Mouse (Mus musculus): Measurements from ENCODE around the gene Ugt1a6a. TPM values are rescaled to one million over a fixed set of nuclear protein-coding genes. Genes with fewer than 3 reads are reported as not detected.

Gene Ugt1a6a
- polyA plus RNA-seq, 1 experiment from 2014 or later = 1.4 TPM

DNA sequence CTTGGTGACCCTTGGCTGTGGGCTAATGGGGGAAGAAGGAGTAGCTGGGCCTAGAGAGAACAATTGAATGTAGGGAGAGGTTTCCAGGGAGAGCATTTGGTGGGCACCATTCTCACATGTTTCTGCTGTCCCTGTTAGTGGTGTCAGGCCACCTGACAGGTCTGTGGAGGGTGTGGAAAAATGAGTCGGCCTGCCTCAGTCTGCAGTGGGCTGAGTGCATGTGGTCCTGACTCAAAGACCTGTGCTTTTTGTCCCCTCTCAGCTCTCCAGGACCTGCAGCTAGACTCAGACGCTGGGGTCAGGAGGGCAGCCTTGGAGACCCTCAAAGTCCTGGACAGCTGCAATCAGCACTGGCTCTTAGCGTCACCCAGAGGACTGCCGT is 125.0 kb downstream of the Ugt1a6a start:
- no peaks in the 10 kb centered on the region for H3K27me3 ChIP-seq
- H3K36me3 ChIP-seq = peaks cover 55% of the 10 kb centered on the region
- H3K9me3 ChIP-seq = peaks cover 57% of the 10 kb centered on the region
- H3K27ac ChIP-seq = no peak overlapping the region
- no peak for ATAC-seq (ENCODE audit: low FRiP score, low read depth)
- H3K4me2 ChIP-seq (replicated peaks) = no peak overlapping the region
- H3K9ac ChIP-seq = no peak overlapping the region
- WGBS = 75% methylated on average over 4 of the region's 4 CpGs
- H3K4me3 ChIP-seq = no peak overlapping the region
- H3K4me1 ChIP-seq = peaks cover 3% of the 10 kb centered on the region; the same call in 1 of the 2 replicates

DNA sequence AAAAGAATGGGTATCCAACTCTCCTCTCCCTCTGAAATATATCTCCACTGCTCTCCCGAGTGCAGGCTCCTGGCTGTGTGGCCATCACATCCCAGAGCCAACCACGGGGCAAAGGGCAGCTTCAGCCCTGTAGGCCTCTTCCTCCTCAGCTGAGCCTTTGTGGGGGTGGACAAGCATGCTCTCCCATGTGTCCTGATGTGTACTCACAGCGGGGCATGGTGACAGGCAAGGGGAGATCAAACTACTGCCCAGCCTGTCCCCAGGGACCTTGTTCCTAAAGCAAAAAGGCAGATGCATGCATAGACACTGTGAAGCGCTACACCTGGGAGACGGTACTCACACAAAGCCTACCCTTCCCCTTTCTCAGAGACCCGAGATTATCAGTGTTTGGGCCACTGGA is 125.5 kb downstream of the Ugt1a6a start:
- WGBS = 82% methylated on average over 6 of the region's 6 CpGs

DNA sequence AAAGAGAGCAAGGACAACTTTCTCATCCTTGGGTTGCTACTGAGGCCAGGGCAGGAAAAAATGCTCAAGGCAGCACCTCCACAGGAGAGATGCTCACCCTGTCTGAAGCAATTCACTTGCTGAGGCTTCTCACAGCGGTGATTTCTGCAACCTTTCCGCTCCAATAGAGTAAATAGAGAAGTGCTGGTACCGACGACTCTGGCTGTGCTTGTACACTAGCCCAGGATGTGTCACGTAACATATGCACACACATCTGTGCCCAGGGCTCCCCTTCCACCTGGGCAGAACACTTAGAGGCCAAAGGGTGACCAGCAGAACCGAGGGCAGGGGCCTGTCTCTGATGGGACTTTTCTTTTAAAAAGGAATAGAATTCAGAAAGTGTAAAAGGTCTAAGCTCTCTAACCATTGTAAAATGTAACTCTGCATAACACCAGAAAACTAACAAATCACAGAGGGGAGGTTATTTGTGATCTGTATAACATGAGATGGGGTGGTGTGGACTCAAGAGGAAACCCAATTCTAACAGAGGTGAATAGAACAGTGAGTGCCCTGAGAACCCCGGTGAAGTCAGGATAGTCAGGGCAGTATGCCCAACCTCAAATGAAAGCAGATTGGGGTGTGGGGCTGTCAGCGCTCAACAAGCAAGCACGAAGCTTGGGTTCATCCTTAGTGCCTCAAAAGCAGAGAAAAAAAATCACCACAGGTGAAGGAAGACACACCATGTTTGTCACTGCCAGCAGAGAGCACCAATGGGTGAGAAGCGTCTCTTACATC is 126.2 kb downstream of the Ugt1a6a start:
- Histone ChIP-seq H3K4me1 (peaks cover 3% of the 10 kb centered on the region; the same call in 1 of the 2 replicates), H3K27me3 (no peaks in the 10 kb centered on the region), H3K9me3 (peaks cover 50% of the 10 kb centered on the region), H3K27ac (no peak overlapping the region), H3K4me2 (replicated peaks) (no peak overlapping the region), H3K9ac (no peak overlapping the region), H3K36me3 (peaks cover 67% of the 10 kb centered on the region), H3K4me3 (no peak overlapping the region)
- no peak for ATAC-seq (ENCODE audit: low FRiP score, low read depth)
- WGBS = 83% methylated on average over 10 of the region's 10 CpGs

More for the DNA sequence above, 125.5 kb downstream of the Ugt1a6a start:
- H3K27ac ChIP-seq = no peak overlapping the region
- no peak overlapping the region for H3K4me3 ChIP-seq
- peaks cover 60% of the 10 kb centered on the region for H3K36me3 ChIP-seq
- H3K27me3 ChIP-seq = no peaks in the 10 kb centered on the region
- peaks cover 52% of the 10 kb centered on the region for H3K9me3 ChIP-seq
- H3K9ac ChIP-seq = no peak overlapping the region
- 0 out of 2 replicates have a peak, but pooled peaks have one; percentile 1 for ATAC-seq (ENCODE audit: low FRiP score, low read depth)
- peaks cover 3% of the 10 kb centered on the region; the same call in 1 of the 2 replicates for H3K4me1 ChIP-seq
- no peak overlapping the region for H3K4me2 ChIP-seq (replicated peaks)

DNA sequence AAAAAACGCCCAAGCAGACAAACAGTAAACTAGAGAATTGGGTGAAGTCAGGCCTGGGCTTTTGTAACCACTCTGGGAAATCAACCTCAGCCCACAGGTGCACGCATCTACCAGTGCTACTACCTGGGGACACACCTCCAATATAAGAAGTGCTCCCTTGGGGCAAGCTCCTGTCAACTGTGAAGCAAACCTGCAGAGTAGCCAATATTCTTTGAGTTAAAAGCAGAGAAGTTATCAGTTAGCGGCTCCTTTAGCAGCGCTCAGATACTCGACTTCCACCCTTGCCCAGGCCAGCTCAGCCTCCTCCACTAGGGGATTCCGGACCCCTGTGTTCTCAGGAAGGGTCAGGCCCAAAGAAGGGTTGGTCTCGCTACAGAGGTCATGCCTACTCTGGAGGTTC is 127.1 kb downstream of the Ugt1a6a start:
- no peaks in the 10 kb centered on the region for H3K27me3 ChIP-seq
- H3K4me1 ChIP-seq = peaks cover 3% of the 10 kb centered on the region; the same call in 1 of the 2 replicates
- no peak overlapping the region for H3K9ac ChIP-seq
- ATAC-seq (ENCODE audit: low FRiP score, low read depth) = no peak
- no peak overlapping the region for H3K27ac ChIP-seq
- H3K36me3 ChIP-seq = peaks cover 76% of the 10 kb centered on the region
- H3K9me3 ChIP-seq = peaks cover 42% of the 10 kb centered on the region
- no peak overlapping the region for H3K4me2 ChIP-seq (replicated peaks)
- 87% methylated on average over 7 of the region's 7 CpGs for WGBS
- no peak overlapping the region for H3K4me3 ChIP-seq

DNA sequence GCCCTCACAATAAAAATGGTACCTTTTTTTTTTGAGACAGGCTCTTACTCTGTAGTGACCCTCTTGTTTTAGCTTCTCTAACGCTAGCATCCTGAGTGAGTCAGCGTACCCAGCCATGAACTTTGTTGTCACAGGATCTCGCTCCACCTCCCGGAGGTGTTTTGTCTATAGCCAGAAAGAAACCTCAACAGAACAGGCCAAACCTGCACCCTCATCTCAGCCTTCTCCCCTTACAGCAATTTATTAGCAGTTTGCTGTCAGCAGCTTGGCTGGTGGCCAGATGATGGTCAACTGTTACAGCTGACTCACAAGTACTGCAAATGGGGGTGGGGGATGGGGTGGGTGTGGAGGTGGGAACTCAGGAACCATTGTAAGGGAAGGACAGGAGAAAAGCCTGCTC is 127.6 kb downstream of the Ugt1a6a start:
- Histone ChIP-seq H3K27me3 (no peaks in the 10 kb centered on the region), H3K4me3 (no peak overlapping the region), H3K4me2 (replicated peaks) (no peak overlapping the region), H3K27ac (no peak overlapping the region), H3K9ac (no peak overlapping the region), H3K36me3 (peaks cover 82% of the 10 kb centered on the region), H3K4me1 (peaks cover 3% of the 10 kb centered on the region; the same call in 1 of the 2 replicates), H3K9me3 (peaks cover 36% of the 10 kb centered on the region)
- ATAC-seq (ENCODE audit: low FRiP score, low read depth) = 0 out of 2 replicates have a peak, but pooled peaks have one; percentile 0
- 79% methylated on average over 4 of the region's 4 CpGs for WGBS

DNA sequence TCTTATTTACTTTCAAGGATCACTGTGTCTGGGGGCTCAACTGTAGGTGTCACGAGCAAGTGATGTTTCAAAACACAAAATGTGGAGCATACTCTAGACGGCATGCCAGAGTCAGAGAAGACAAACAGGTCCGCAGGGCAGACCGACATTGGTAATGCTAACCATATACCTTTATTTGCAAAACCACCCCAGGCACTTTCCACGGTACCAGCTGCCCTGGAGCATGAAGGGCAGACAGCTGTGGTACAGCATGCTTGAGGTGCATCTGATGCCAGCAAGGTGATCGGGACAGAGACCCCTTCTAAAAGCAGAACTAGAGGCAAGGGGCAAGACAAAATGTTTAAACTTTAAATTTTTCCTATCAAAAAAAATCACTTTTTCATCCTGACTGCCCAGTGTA is 128.4 kb downstream of the Ugt1a6a start:
- Histone ChIP-seq H3K27me3 (no peaks in the 10 kb centered on the region), H3K27ac (no peak overlapping the region), H3K4me3 (no peak overlapping the region), H3K4me2 (replicated peaks) (no peak overlapping the region), H3K9ac (no peak overlapping the region), H3K36me3 (peaks cover 89% of the 10 kb centered on the region), H3K9me3 (peaks cover 29% of the 10 kb centered on the region), H3K4me1 (peaks cover 3% of the 10 kb centered on the region; the same call in 1 of the 2 replicates)
- ATAC-seq (ENCODE audit: low FRiP score, low read depth) = no peak
- WGBS = 74% methylated on average over 6 of the region's 6 CpGs

DNA sequence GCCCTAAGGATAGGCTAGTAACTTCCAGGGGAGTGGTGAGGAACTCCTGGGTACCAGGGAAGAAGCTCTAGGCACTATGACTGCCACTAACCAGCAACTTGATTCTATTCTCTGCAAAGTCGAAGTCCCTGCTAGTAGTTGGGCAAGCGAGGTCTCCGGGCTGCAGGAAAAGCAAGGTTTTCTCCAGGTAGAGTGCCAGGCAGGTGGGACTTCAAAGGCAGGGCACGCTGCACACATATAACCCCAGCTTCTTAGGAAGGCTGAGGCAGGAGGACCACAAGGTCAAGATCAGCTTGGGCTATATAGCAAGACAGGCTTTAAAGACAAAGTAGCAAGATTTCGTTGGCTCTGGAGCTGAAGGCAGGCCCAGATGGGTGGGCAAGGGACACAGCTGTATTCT is 129.2 kb downstream of the Ugt1a6a start:
- Histone ChIP-seq H3K27ac (no peak overlapping the region), H3K36me3 (peaks cover 97% of the 10 kb centered on the region), H3K4me3 (no peak overlapping the region), H3K9ac (no peak overlapping the region), H3K4me1 (peaks cover 3% of the 10 kb centered on the region; the same call in 1 of the 2 replicates), H3K27me3 (no peaks in the 10 kb centered on the region), H3K4me2 (replicated peaks) (no peak overlapping the region), H3K9me3 (peaks cover 25% of the 10 kb centered on the region; the same call in 1 of the 2 replicates)
- no peak for ATAC-seq (ENCODE audit: low FRiP score, low read depth)
- WGBS = 90% methylated on average over 5 of the region's 5 CpGs

DNA sequence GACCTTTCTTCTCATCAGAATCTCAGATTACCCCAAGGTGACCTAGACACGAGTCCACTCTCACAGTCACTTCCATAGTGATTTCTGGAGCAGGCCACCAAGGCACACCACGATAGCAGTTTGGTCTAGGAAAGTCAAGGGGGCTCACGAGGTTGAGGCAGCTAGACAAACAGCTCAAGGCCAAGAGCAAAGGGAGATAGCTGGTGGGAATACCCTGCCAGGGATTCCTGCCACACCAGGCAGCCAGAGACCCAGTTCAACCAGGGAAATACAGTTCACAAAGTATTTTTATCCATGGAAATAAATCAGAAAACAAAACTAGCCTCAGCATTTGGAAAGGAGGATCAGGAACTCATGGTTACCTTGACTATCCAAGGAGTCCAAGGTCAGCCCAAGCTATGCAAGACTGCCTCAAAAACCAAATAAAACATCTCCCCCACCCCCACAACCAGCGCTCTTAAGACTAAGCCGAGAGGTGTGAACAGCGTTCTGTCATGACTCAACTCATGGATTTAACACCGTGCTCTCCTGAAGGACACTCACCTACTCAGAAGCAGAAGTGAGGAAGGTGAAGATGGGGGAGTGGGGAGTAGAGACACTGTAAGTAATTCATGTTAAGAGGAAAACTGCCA is 129.7 kb downstream of the Ugt1a6a start:
- Histone ChIP-seq H3K4me2 (replicated peaks) (no peak overlapping the region), H3K27ac (no peak overlapping the region), H3K27me3 (no peaks in the 10 kb centered on the region), H3K36me3 (peaks cover 100% of the 10 kb centered on the region), H3K9ac (no peak overlapping the region), H3K4me1 (peaks cover 3% of the 10 kb centered on the region; the same call in 1 of the 2 replicates), H3K9me3 (peaks cover 19% of the 10 kb centered on the region; the same call in 1 of the 2 replicates), H3K4me3 (no peak overlapping the region)
- 88% methylated on average over 7 of the region's 7 CpGs for WGBS
- no peak for ATAC-seq (ENCODE audit: low FRiP score, low read depth)

GRCm38 (mm10) chr1:88264869-88265240 is 130.2 kb downstream of the Ugt1a6a start:
- 80% methylated on average over 4 of the region's 4 CpGs for WGBS
- no peak overlapping the region for H3K4me3 ChIP-seq

GRCm38 (mm10) chr1:88266123-88266522 is 131.5 kb downstream of the Ugt1a6a start:
- H3K27me3 ChIP-seq = no peaks in the 10 kb centered on the region
- ATAC-seq (ENCODE audit: low FRiP score, low read depth) = no peak
- H3K27ac ChIP-seq = no peak overlapping the region
- H3K9ac ChIP-seq = no peak overlapping the region
- H3K4me2 ChIP-seq (replicated peaks) = no peak overlapping the region
- H3K4me3 ChIP-seq = no peak overlapping the region
- WGBS = 89% methylated on average over 13 of the region's 13 CpGs
- H3K36me3 ChIP-seq = peaks cover 91% of the 10 kb centered on the region
- H3K9me3 ChIP-seq = peaks cover 13% of the 10 kb centered on the region; the same call in 1 of the 2 replicates
- H3K4me1 ChIP-seq = peaks cover 3% of the 10 kb centered on the region; the same call in 1 of the 2 replicates

More at GRCm38 (mm10) chr1:88264869-88265240, 130.2 kb downstream of the Ugt1a6a start:
- peaks cover 100% of the 10 kb centered on the region for H3K36me3 ChIP-seq
- peaks cover 19% of the 10 kb centered on the region; the same call in 1 of the 2 replicates for H3K9me3 ChIP-seq
- ATAC-seq (ENCODE audit: low FRiP score, low read depth) = no peak
- H3K4me1 ChIP-seq = peaks cover 3% of the 10 kb centered on the region; the same call in 1 of the 2 replicates
- no peak overlapping the region for H3K27ac ChIP-seq
- H3K27me3 ChIP-seq = no peaks in the 10 kb centered on the region
- H3K9ac ChIP-seq = no peak overlapping the region
- no peak overlapping the region for H3K4me2 ChIP-seq (replicated peaks)

- H3K27ac ChIP-seq = no peak overlapping the region
- ATAC-seq (ENCODE audit: low FRiP score, low read depth) = no peak
- WGBS = 92% methylated on average over 6 of the region's 6 CpGs
- no peaks in the 10 kb centered on the region for H3K27me3 ChIP-seq
- peaks cover 91% of the 10 kb centered on the region for H3K36me3 ChIP-seq
- no peak overlapping the region for H3K9ac ChIP-seq
- H3K4me2 ChIP-seq (replicated peaks) = no peak overlapping the region
- H3K4me1 ChIP-seq = no peaks in the 10 kb centered on the region
- peaks cover 5% of the 10 kb centered on the region; the same call in 1 of the 2 replicates for H3K9me3 ChIP-seq
- H3K4me3 ChIP-seq = no peak overlapping the region
These were observed 132.9 kb downstream of the Ugt1a6a start for GRCm38 (mm10) chr1:88267489-88267888.

DNA sequence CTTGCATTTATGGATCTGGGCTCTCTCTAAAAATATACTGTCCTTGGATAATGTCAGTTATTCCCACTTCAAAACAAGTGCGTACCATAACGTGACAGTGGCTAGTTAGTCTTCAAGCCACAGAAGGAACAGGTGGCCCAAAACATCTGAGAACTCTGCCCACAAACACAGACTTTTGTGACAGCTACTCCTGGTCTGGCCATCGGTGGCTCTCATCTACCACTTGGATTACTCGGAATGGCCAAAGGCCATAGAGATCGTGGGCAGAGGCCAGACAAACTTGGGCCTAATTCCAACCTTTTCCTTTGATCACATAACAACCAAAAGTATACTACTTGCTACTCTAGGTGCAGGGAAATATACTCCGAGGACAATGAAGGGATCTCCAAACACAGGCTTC is 133.5 kb downstream of the Ugt1a6a start:
- no peak for ATAC-seq (ENCODE audit: low FRiP score, low read depth)

More for the DNA sequence above, 133.5 kb downstream of the Ugt1a6a start:
- Histone ChIP-seq H3K4me1 (no peaks in the 10 kb centered on the region), H3K9ac (no peak overlapping the region), H3K4me2 (replicated peaks) (no peak overlapping the region), H3K9me3 (0 out of 2 replicates have a peak, but pooled peaks cover 5% of the 10 kb centered on the region), H3K36me3 (peaks cover 91% of the 10 kb centered on the region), H3K27me3 (no peaks in the 10 kb centered on the region), H3K4me3 (no peak overlapping the region), H3K27ac (no peak overlapping the region)
- WGBS = 82% methylated on average over 6 of the region's 6 CpGs
